Mouse (Mus musculus) G1E (cell line): ENCODE measurements around the gene Tlr11. TPM values are rescaled to one million over a fixed set of nuclear protein-coding genes. Genes with fewer than 3 reads are reported as not detected.

Source experiments
- ATAC-seq: 2 replicates; pipeline ENCODE4 v1.8.0; 2016; ENCODE audit warnings: mild to moderate bottlenecking; ENCODE audit not compliant: insufficient number of reproducible peaks, poor library complexity, low FRiP score, severe bottlenecking; ENCODE audit errors: extremely low read depth
- DNase-seq: peaks from one replicate; pipeline ENCODE4 v3.0.0; 2012; ENCODE audit warnings: low spot score
- H3K27me3 ChIP-seq: 2 replicates; pipeline ENCODE4 v1.6.1; 2012; ENCODE audit warnings: mild to moderate bottlenecking, low read length, inconsistent platforms; ENCODE audit not compliant: insufficient read depth
- H3K36me3 ChIP-seq: replicated peaks from 2 replicates; pipeline ENCODE3; 2012; ENCODE audit warnings: mild to moderate bottlenecking, inconsistent platforms
- H3K4me1 ChIP-seq: 2 replicates; pipeline ENCODE4 v1.6.1; 2012; ENCODE audit warnings: low read depth, low read length, inconsistent platforms, mixed read lengths; ENCODE audit not compliant: insufficient read depth
- H3K4me3 ChIP-seq: 2 replicates; pipeline ENCODE4 v1.5.1; 2012; ENCODE audit warnings: low read depth, mild to moderate bottlenecking, inconsistent platforms, low read length, moderate library complexity, mixed read lengths
- H3K9me3 ChIP-seq: replicated peaks from 2 replicates; pipeline ENCODE4 v1.6.1; 2012; ENCODE audit warnings: inconsistent platforms
- CTCF ChIP-seq: IDR thresholded peaks from 2 replicates; pipeline ENCODE4 v1.5.1; 2012; ENCODE audit warnings: low read depth, low read length, inconsistent platforms, mixed read lengths
- GATA1 ChIP-seq: IDR thresholded peaks from 2 replicates; pipeline ENCODE4 v1.6.1; 2012; ENCODE audit warnings: borderline replicate concordance, low read length, inconsistent platforms, mixed read lengths
- GATA2 ChIP-seq: IDR thresholded peaks from 2 replicates; pipeline ENCODE4 v1.6.1; 2012; ENCODE audit warnings: low read depth, low read length, inconsistent platforms, borderline replicate concordance
- POLR2AphosphoS5 ChIP-seq: IDR thresholded peaks from 2 replicates; pipeline ENCODE4 v1.6.1; 2012; ENCODE audit warnings: low read depth, low read length, inconsistent platforms; ENCODE audit not compliant: insufficient replicate concordance
- TAL1 ChIP-seq: conservative IDR thresholded peaks from 2 replicates; pipeline ENCODE4 v1.6.1; 2012; ENCODE audit warnings: low read depth, low read length, inconsistent platforms, mixed read lengths
- polyA plus RNA-seq: library from polyadenylated mRNA; stranded (reverse); fragments of >175 nt; gene quantifications from 2 replicates; pipeline ENCODE4 v1.2.3, GENCODE M21; 2012
- total RNA-seq, 2 experiments: library from RNA; stranded (forward) in 1 of 2; stranded (reverse) in 1 of 2; fragments of 200-1000 nt in 1 of 2; fragments of >200 nt in 1 of 2; fragmentation: Nextera tagmentation in 1 of 2; gene quantifications; 2 replicates each; pipeline ENCODE4 v1.2.3; 2014 to 2017

Gene Tlr11
- total and polyA plus RNA-seq, 3 experiments: 0.11 TPM; not detected in 2

- H3K36me3 ChIP-seq: no peaks in the 10 kb centered on the region
- no peaks in the 10 kb centered on the region for H3K4me1 ChIP-seq
- no peak for ATAC-seq
- TF ChIP-seq GATA2: no peak
- no peak for TF ChIP-seq CTCF
- TF ChIP-seq POLR2AphosphoS5: no peak
- no peak for TF ChIP-seq TAL1
- TF ChIP-seq GATA1: no peak
- no peaks in the 10 kb centered on the region for H3K27me3 ChIP-seq
- no peak within 1 kb of the TSS for H3K4me3 ChIP-seq
- no peak for DNase-seq
- no peaks in the 10 kb centered on the region for H3K9me3 ChIP-seq
Observed at GRCm38 (mm10) chr14:50380863-50381262, 23.1 kb downstream of the Tlr11 start, which contains the start of gene Olfr736. Gene Olfr736, plus strand, starts transcription at chr14:50381163.

GRCm38 (mm10) chr14:50407268-50407667 is 49.6 kb downstream of the Tlr11 start, which contains the start of gene Olfr738:
Gene Olfr738, plus strand, starts transcription at chr14:50407568.
- ATAC-seq (no peak), DNase-seq (no peak)
- Histone ChIP-seq H3K36me3 (no peaks in the 10 kb centered on the region), H3K27me3 (no peaks in the 10 kb centered on the region), H3K4me1 (no peaks in the 10 kb centered on the region), H3K4me3 (no peak within 1 kb of the TSS), H3K9me3 (no peaks in the 10 kb centered on the region)
- no peak for TF ChIP-seq CTCF
- TF ChIP-seq GATA2: no peak
- no peak for TF ChIP-seq TAL1
- no peak for TF ChIP-seq GATA1
- no peak for TF ChIP-seq POLR2AphosphoS5

Other genes with a start within 250 kb of the Tlr11 start
- not detected in 2 replicates for gene Olfr727, start 234.7 kb upstream of the Tlr11 start, total RNA-seq (2014; fragmentation: Nextera tagmentation)
- not detected in 2 replicates for gene Olfr727, start 234.7 kb upstream of the Tlr11 start, total RNA-seq (2017)
- gene Olfr727, start 234.7 kb upstream of the Tlr11 start, polyA plus RNA-seq: not detected in 2 replicates
- not detected in 2 replicates for gene Olfr728, start 215.2 kb upstream of the Tlr11 start, total RNA-seq (2014; fragmentation: Nextera tagmentation)
- 0.22 and 0.23 TPM in 2 replicates for gene Olfr728, start 215.2 kb upstream of the Tlr11 start, total RNA-seq (2017)
- not detected in 2 replicates for gene Olfr728, start 215.2 kb upstream of the Tlr11 start, polyA plus RNA-seq
- gene Olfr729, start 205.0 kb upstream of the Tlr11 start, total RNA-seq (2014; fragmentation: Nextera tagmentation): not detected in 2 replicates
- gene Olfr729, start 205.0 kb upstream of the Tlr11 start, total RNA-seq (2017): under 0.01 and 0.05 TPM in 2 replicates
- not detected in 2 replicates for gene Olfr729, start 205.0 kb upstream of the Tlr11 start, polyA plus RNA-seq
- gene Olfr730, start 169.7 kb upstream of the Tlr11 start, total RNA-seq (2014; fragmentation: Nextera tagmentation): not detected in 2 replicates
- 0.22 and 0.41 TPM in 2 replicates for gene Olfr730, start 169.7 kb upstream of the Tlr11 start, total RNA-seq (2017)
- gene Olfr730, start 169.7 kb upstream of the Tlr11 start, polyA plus RNA-seq: not detected in 2 replicates
- gene Olfr731, start 116.0 kb upstream of the Tlr11 start, total RNA-seq (2014; fragmentation: Nextera tagmentation): not detected in 2 replicates
- gene Olfr731, start 116.0 kb upstream of the Tlr11 start, total RNA-seq (2017): under 0.01 and 0.22 TPM in 2 replicates
- not detected in 2 replicates for gene Olfr731, start 116.0 kb upstream of the Tlr11 start, polyA plus RNA-seq
- not detected in 2 replicates for gene Olfr732, start 73.7 kb upstream of the Tlr11 start, total RNA-seq (2014; fragmentation: Nextera tagmentation)
- gene Olfr732, start 73.7 kb upstream of the Tlr11 start, total RNA-seq (2017): 0.11 TPM in 1 of 2 replicates, not detected in the other
- gene Olfr732, start 73.7 kb upstream of the Tlr11 start, polyA plus RNA-seq: not detected in 2 replicates
- not detected in 2 replicates for gene Olfr733, start 56.4 kb upstream of the Tlr11 start, total RNA-seq (2014; fragmentation: Nextera tagmentation)
- 0.16 TPM in 1 of 2 replicates, not detected in the other for gene Olfr733, start 56.4 kb upstream of the Tlr11 start, total RNA-seq (2017)
- gene Olfr733, start 56.4 kb upstream of the Tlr11 start, polyA plus RNA-seq: not detected in 2 replicates
- not detected in 2 replicates for gene Olfr734, start 31.2 kb upstream of the Tlr11 start, total RNA-seq (2014; fragmentation: Nextera tagmentation)
- 0.06 and 0.16 TPM in 2 replicates for gene Olfr734, start 31.2 kb upstream of the Tlr11 start, total RNA-seq (2017)
- gene Olfr734, start 31.2 kb upstream of the Tlr11 start, polyA plus RNA-seq: not detected in 2 replicates
- gene Olfr735, start 9.0 kb upstream of the Tlr11 start, total RNA-seq (2014; fragmentation: Nextera tagmentation): not detected in 2 replicates
- 0.44 TPM in 1 of 2 replicates, not detected in the other for gene Olfr735, start 9.0 kb upstream of the Tlr11 start, total RNA-seq (2017)
- not detected in 2 replicates for gene Olfr735, start 9.0 kb upstream of the Tlr11 start, polyA plus RNA-seq
- gene Olfr736, start 23.2 kb downstream of the Tlr11 start, total RNA-seq (2014; fragmentation: Nextera tagmentation): not detected in 2 replicates
- gene Olfr736, start 23.2 kb downstream of the Tlr11 start, total RNA-seq (2017): 0.11 TPM in 1 of 2 replicates, not detected in the other
- not detected in 2 replicates for gene Olfr736, start 23.2 kb downstream of the Tlr11 start, polyA plus RNA-seq
- gene Olfr738, start 49.7 kb downstream of the Tlr11 start, total RNA-seq (2014; fragmentation: Nextera tagmentation): not detected in 2 replicates
- not detected in 2 replicates for gene Olfr738, start 49.7 kb downstream of the Tlr11 start, total RNA-seq (2017)
- gene Olfr738, start 49.7 kb downstream of the Tlr11 start, polyA plus RNA-seq: not detected in 2 replicates
- gene Olfr739, start 60.7 kb downstream of the Tlr11 start, total RNA-seq (2014; fragmentation: Nextera tagmentation): not detected in 2 replicates
- gene Olfr739, start 60.7 kb downstream of the Tlr11 start, total RNA-seq (2017): 0.05 and 0.17 TPM in 2 replicates
- not detected in 2 replicates for gene Olfr739, start 60.7 kb downstream of the Tlr11 start, polyA plus RNA-seq
- gene Olfr740, start 87.6 kb downstream of the Tlr11 start, total RNA-seq (2014; fragmentation: Nextera tagmentation): not detected in 2 replicates
- 0.06 and 0.11 TPM in 2 replicates for gene Olfr740, start 87.6 kb downstream of the Tlr11 start, total RNA-seq (2017)
- gene Olfr740, start 87.6 kb downstream of the Tlr11 start, polyA plus RNA-seq: not detected in 2 replicates
- gene Olfr741, start 114.8 kb downstream of the Tlr11 start, total RNA-seq (2014; fragmentation: Nextera tagmentation): not detected in 2 replicates
- gene Olfr741, start 114.8 kb downstream of the Tlr11 start, total RNA-seq (2017): 0.16 TPM in 1 of 2 replicates, not detected in the other
- gene Olfr741, start 114.8 kb downstream of the Tlr11 start, polyA plus RNA-seq: not detected in 2 replicates
- gene Olfr742, start 145.7 kb downstream of the Tlr11 start, total RNA-seq (2014; fragmentation: Nextera tagmentation): not detected in 2 replicates
- 0.11 TPM in 1 of 2 replicates, not detected in the other for gene Olfr742, start 145.7 kb downstream of the Tlr11 start, total RNA-seq (2017)
- not detected in 2 replicates for gene Olfr742, start 145.7 kb downstream of the Tlr11 start, polyA plus RNA-seq
- not detected in 2 replicates for gene Olfr743, start 163.9 kb downstream of the Tlr11 start, total RNA-seq (2014; fragmentation: Nextera tagmentation)
- gene Olfr743, start 163.9 kb downstream of the Tlr11 start, total RNA-seq (2017): 0.22 and 0.23 TPM in 2 replicates
- gene Olfr743, start 163.9 kb downstream of the Tlr11 start, polyA plus RNA-seq: not detected in 2 replicates